Mouse (Mus musculus) G1E (cell line): Measurements from ENCODE around the gene Tra2b.
A peak's percentile ranks its signal among the peaks of the same experiment; 100 is the strongest.

Experiments used
- CTCF ChIP-seq: IDR thresholded peaks from 2 replicates; pipeline ENCODE4 v1.5.1; 2012; ENCODE audit warnings: low read depth, low read length, inconsistent platforms, mixed read lengths
- GATA1 ChIP-seq: IDR thresholded peaks from 2 replicates; pipeline ENCODE4 v1.6.1; 2012; ENCODE audit warnings: borderline replicate concordance, low read length, inconsistent platforms, mixed read lengths
- GATA2 ChIP-seq: IDR thresholded peaks from 2 replicates; pipeline ENCODE4 v1.6.1; 2012; ENCODE audit warnings: low read depth, low read length, inconsistent platforms, borderline replicate concordance
- POLR2AphosphoS5 ChIP-seq: IDR thresholded peaks from 2 replicates; pipeline ENCODE4 v1.6.1; 2012; ENCODE audit warnings: low read depth, low read length, inconsistent platforms; ENCODE audit not compliant: insufficient replicate concordance
- TAL1 ChIP-seq: conservative IDR thresholded peaks from 2 replicates; pipeline ENCODE4 v1.6.1; 2012; ENCODE audit warnings: low read depth, low read length, inconsistent platforms, mixed read lengths

- TF ChIP-seq GATA1 (no peak), CTCF (peak; percentile 43; the same call in 1 of the 2 replicates), POLR2AphosphoS5 (no peak), TAL1 (no peak), GATA2 (no peak)
Measured at GRCm38 (mm10) chr16:22236814-22237213, 29.0 kb downstream of the Tra2b start.
